Mouse (Mus musculus): ENCODE measurements at regions not wholly inside any gene's neighbourhood (a gene's known extent, or its start where the extent isn't known, plus 50 kb on each side); places are given as distances from the start of the nearest gene placed in this dataset.

- WGBS: 30% methylated on average over 2 of the region's 2 CpGs
Measured at GRCm38 (mm10) chr12:59970775-59971174, 751.2 kb upstream of the Fbxo33 start.

GRCm38 (mm10) chr12:59969948-59970347, 750.4 kb upstream of the Fbxo33 start:
- H3K27ac ChIP-seq (replicated peaks; ENCODE audit: low read depth, low read length): peak overlapping the region; percentile 56; the same call in 1 of the 2 replicates
- 69% methylated on average over 2 of the region's 2 CpGs for WGBS
- H3K27me3 ChIP-seq (ENCODE audit: control insufficient read depth, insufficient read depth, low read length): no peaks in the 10 kb centered on the region
- H3K4me3 ChIP-seq (replicated peaks; ENCODE audit: low read length): no peak overlapping the region
- peaks cover 5% of the 10 kb centered on the region; the same call in 1 of the 2 replicates for H3K4me1 ChIP-seq (ENCODE audit: control insufficient read depth, insufficient read depth, low read length)
- H3K4me2 ChIP-seq (replicated peaks; ENCODE audit: low read depth, low read length, severe bottlenecking): no peak overlapping the region
- no peak overlapping the region for H3K9ac ChIP-seq (ENCODE audit: low read depth, low read length, severe bottlenecking)
- TF ChIP-seq POLR2A (IDR thresholded peaks at IDR 0.05; ENCODE audit: borderline replicate concordance, extremely low read depth, insufficient read depth, insufficient read length): no peak
- no peaks in the 10 kb centered on the region for H3K9me3 ChIP-seq (ENCODE audit: control insufficient read depth, low read length)
- DNase-seq (ENCODE audit: low spot score) (peak; percentile 10), ATAC-seq (ENCODE audit: low FRiP score, low read depth) (no peak)
- no peaks in the 10 kb centered on the region for H3K36me3 ChIP-seq (ENCODE audit: control insufficient read depth, insufficient read depth, low read length)

More at GRCm38 (mm10) chr12:59970775-59971174, 751.2 kb upstream of the Fbxo33 start:
- ATAC-seq (ENCODE audit: low FRiP score, low read depth) (peak; percentile 63), DNase-seq (ENCODE audit: low spot score) (peak; percentile 77)
- Histone ChIP-seq H3K27me3 (ENCODE audit: control insufficient read depth, insufficient read depth, low read length) (no peaks in the 10 kb centered on the region), H3K4me3 (replicated peaks; ENCODE audit: low read length) (no peak overlapping the region), H3K9ac (ENCODE audit: low read depth, low read length, severe bottlenecking) (no peak overlapping the region), H3K4me1 (ENCODE audit: control insufficient read depth, insufficient read depth, low read length) (peaks cover 5% of the 10 kb centered on the region; the same call in 1 of the 2 replicates), H3K4me2 (replicated peaks; ENCODE audit: low read depth, low read length, severe bottlenecking) (no peak overlapping the region), H3K9me3 (ENCODE audit: control insufficient read depth, low read length) (no peaks in the 10 kb centered on the region), H3K36me3 (ENCODE audit: control insufficient read depth, insufficient read depth, low read length) (no peaks in the 10 kb centered on the region), H3K27ac (replicated peaks; ENCODE audit: low read depth, low read length) (peak overlapping the region; percentile 56)
- TF ChIP-seq POLR2A (IDR thresholded peaks at IDR 0.05; ENCODE audit: borderline replicate concordance, extremely low read depth, insufficient read depth, insufficient read length): no peak

GRCm38 (mm10) chr12:59967241-59967640, 747.7 kb upstream of the Fbxo33 start:
- Histone ChIP-seq H3K27ac (replicated peaks; ENCODE audit: low read depth, low read length) (no peak overlapping the region), H3K4me3 (replicated peaks; ENCODE audit: low read length) (no peak overlapping the region), H3K9me3 (ENCODE audit: control insufficient read depth, low read length) (no peaks in the 10 kb centered on the region), H3K4me2 (replicated peaks; ENCODE audit: low read depth, low read length, severe bottlenecking) (no peak overlapping the region), H3K9ac (ENCODE audit: low read depth, low read length, severe bottlenecking) (no peak overlapping the region), H3K27me3 (ENCODE audit: control insufficient read depth, insufficient read depth, low read length) (no peaks in the 10 kb centered on the region), H3K36me3 (ENCODE audit: control insufficient read depth, insufficient read depth, low read length) (no peaks in the 10 kb centered on the region), H3K4me1 (ENCODE audit: control insufficient read depth, insufficient read depth, low read length) (peaks cover 5% of the 10 kb centered on the region; the same call in 1 of the 2 replicates)
- DNase-seq (ENCODE audit: low spot score) (no peak), ATAC-seq (ENCODE audit: low FRiP score, low read depth) (no peak)
- 81% methylated on average over 5 of the region's 5 CpGs for WGBS
- no peak for TF ChIP-seq POLR2A (IDR thresholded peaks at IDR 0.05; ENCODE audit: borderline replicate concordance, extremely low read depth, insufficient read depth, insufficient read length)

- Histone ChIP-seq H3K27ac (replicated peaks; ENCODE audit: low read depth, low read length) (no peak overlapping the region), H3K4me2 (replicated peaks; ENCODE audit: low read depth, low read length, severe bottlenecking) (no peak overlapping the region), H3K27me3 (ENCODE audit: control insufficient read depth, insufficient read depth, low read length) (no peaks in the 10 kb centered on the region), H3K4me1 (ENCODE audit: control insufficient read depth, insufficient read depth, low read length) (no peaks in the 10 kb centered on the region), H3K9me3 (ENCODE audit: control insufficient read depth, low read length) (no peaks in the 10 kb centered on the region), H3K4me3 (replicated peaks; ENCODE audit: low read length) (no peak overlapping the region), H3K9ac (ENCODE audit: low read depth, low read length, severe bottlenecking) (no peak overlapping the region), H3K36me3 (ENCODE audit: control insufficient read depth, insufficient read depth, low read length) (no peaks in the 10 kb centered on the region)
- ATAC-seq (ENCODE audit: low FRiP score, low read depth) (no peak), DNase-seq (ENCODE audit: low spot score) (no peak)
- no peak for TF ChIP-seq POLR2A (IDR thresholded peaks at IDR 0.05; ENCODE audit: borderline replicate concordance, extremely low read depth, insufficient read depth, insufficient read length)
- 26% methylated on average over 6 of the region's 6 CpGs for WGBS
Measured at GRCm38 (mm10) chr12:59961139-59961538, 741.6 kb upstream of the Fbxo33 start.

DNA sequence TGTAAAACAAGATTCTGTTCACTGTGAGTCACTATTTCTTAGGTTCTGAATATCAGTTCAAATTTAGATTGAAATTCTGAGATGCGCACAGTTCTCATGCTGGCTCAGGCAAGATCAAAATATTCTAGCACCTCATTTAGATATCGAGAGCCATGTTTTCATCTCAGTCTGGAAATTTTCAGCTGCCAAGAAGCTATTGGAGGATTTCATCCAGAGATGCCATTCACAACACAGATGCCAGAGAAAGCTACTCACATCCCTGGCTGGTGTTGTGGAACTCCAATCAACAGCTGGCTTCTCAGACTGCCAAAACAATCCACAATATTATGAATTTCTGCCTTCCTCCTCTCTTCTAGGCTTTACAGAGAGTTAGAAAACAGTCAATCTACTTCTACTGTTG, 712.9 kb upstream of the Fbxo33 start:
- Histone ChIP-seq H3K36me3 (ENCODE audit: control insufficient read depth, insufficient read depth, low read length) (no peaks in the 10 kb centered on the region), H3K9ac (ENCODE audit: low read depth, low read length, severe bottlenecking) (no peak overlapping the region), H3K9me3 (ENCODE audit: control insufficient read depth, low read length) (no peaks in the 10 kb centered on the region), H3K27me3 (ENCODE audit: control insufficient read depth, insufficient read depth, low read length) (no peaks in the 10 kb centered on the region), H3K4me3 (replicated peaks; ENCODE audit: low read length) (no peak overlapping the region), H3K4me2 (replicated peaks; ENCODE audit: low read depth, low read length, severe bottlenecking) (no peak overlapping the region), H3K27ac (replicated peaks; ENCODE audit: low read depth, low read length) (no peak overlapping the region), H3K4me1 (ENCODE audit: control insufficient read depth, insufficient read depth, low read length) (peaks cover 2% of the 10 kb centered on the region; the same call in 1 of the 2 replicates)
- no peak for TF ChIP-seq POLR2A (IDR thresholded peaks at IDR 0.05; ENCODE audit: borderline replicate concordance, extremely low read depth, insufficient read depth, insufficient read length)
- ATAC-seq (ENCODE audit: low FRiP score, low read depth) (no peak), DNase-seq (ENCODE audit: low spot score) (no peak)
- 83% methylated on average over 2 of the region's 2 CpGs for WGBS

GRCm38 (mm10) chr12:59925071-59925470, 705.5 kb upstream of the Fbxo33 start:
- no peak overlapping the region for H3K27ac ChIP-seq (replicated peaks; ENCODE audit: low read depth, low read length)
- H3K9me3 ChIP-seq (ENCODE audit: control insufficient read depth, low read length): no peaks in the 10 kb centered on the region
- H3K4me2 ChIP-seq (replicated peaks; ENCODE audit: low read depth, low read length, severe bottlenecking): no peak overlapping the region
- no peaks in the 10 kb centered on the region for H3K27me3 ChIP-seq (ENCODE audit: control insufficient read depth, insufficient read depth, low read length)
- TF ChIP-seq POLR2A (IDR thresholded peaks at IDR 0.05; ENCODE audit: borderline replicate concordance, extremely low read depth, insufficient read depth, insufficient read length): no peak
- H3K4me3 ChIP-seq (replicated peaks; ENCODE audit: low read length): no peak overlapping the region
- no peaks in the 10 kb centered on the region for H3K4me1 ChIP-seq (ENCODE audit: control insufficient read depth, insufficient read depth, low read length)
- WGBS: 74% methylated on average over 3 of the region's 3 CpGs
- no peak for ATAC-seq (ENCODE audit: low FRiP score, low read depth)
- no peaks in the 10 kb centered on the region for H3K36me3 ChIP-seq (ENCODE audit: control insufficient read depth, insufficient read depth, low read length)
- no peak for DNase-seq (ENCODE audit: low spot score)
- H3K9ac ChIP-seq (ENCODE audit: low read depth, low read length, severe bottlenecking): no peak overlapping the region
